Mouse (Mus musculus) gastrocnemius, postnatal 10 days (tissue): ENCODE data around the gene Eif4a3. TPM values are rescaled to one million over a fixed set of nuclear protein-coding genes. Genes with fewer than 3 reads are reported as not detected.

Experiments used
- DNase-seq: peaks from one replicate; pipeline ENCODE4 v3.0.0; 2021; ENCODE audit warnings: mixed read lengths
- long read RNA-seq, 2 experiments: library from polyadenylated mRNA; stranded (forward); transcript quantifications; one replicate each; pipeline ENCODE4 v2.0.0; 2021
- total RNA-seq, 2 experiments: library from RNA; stranded (reverse); gene quantifications; 2 replicates each; pipeline ENCODE4 v1.2.3; 2021

The Eif4a3 gene
- total RNA-seq, result 10 to 100 TPM; 74.3 to 75.4 TPM
- long read RNA-seq, experiment 1, transcript Eif4a3-201 (12 exons, 1,509 nt), result major isoform, 134 of 145 reads
- long read RNA-seq, experiment 1, partial matches to known transcripts, result 5 of 145 reads
- long read RNA-seq, experiment 1, other reads (novel, unspliced or antisense), result 6 of 145 reads
- long read RNA-seq, experiment 2, transcript Eif4a3-201 (12 exons, 1,509 nt), result major isoform, 111 of 123 reads
- long read RNA-seq, experiment 2, partial matches to known transcripts, result 9 of 123 reads
- long read RNA-seq, experiment 2, other reads (novel, unspliced or antisense), result 3 of 123 reads

GRCm38 (mm10) chr11:119299391-119300245, at the start of gene Eif4a3:
Gene Eif4a3 (minus strand): TSS chr11:119300089.
- DNase-seq, result peak; percentile 99

GRCm38 (mm10) chr11:119347125-119347524, 47.2 kb upstream of the Eif4a3 start:
- no peak for DNase-seq

- no peak for DNase-seq
Measured at GRCm38 (mm10) chr11:119344865-119345264, 45.0 kb upstream of the Eif4a3 start.

- DNase-seq, result no peak
Measured at GRCm38 (mm10) chr11:119344178-119344577, 44.3 kb upstream of the Eif4a3 start.

- DNase-seq, result peak; percentile 67
Measured at GRCm38 (mm10) chr11:119339637-119340036, 39.7 kb upstream of the Eif4a3 start.

GRCm38 (mm10) chr11:119339179-119339578, 39.3 kb upstream of the Eif4a3 start:
- DNase-seq, result no peak

- no peak for DNase-seq
Measured at GRCm38 (mm10) chr11:119338271-119339059, 38.6 kb upstream of the Eif4a3 start.

GRCm38 (mm10) chr11:119331970-119332369, 32.1 kb upstream of the Eif4a3 start:
- no peak for DNase-seq

- no peak for DNase-seq
Measured at GRCm38 (mm10) chr11:119330592-119330991, 30.7 kb upstream of the Eif4a3 start.

GRCm38 (mm10) chr11:119325068-119325467, 25.2 kb upstream of the Eif4a3 start:
- no peak for DNase-seq

GRCm38 (mm10) chr11:119322521-119322920, 22.6 kb upstream of the Eif4a3 start:
- no peak for DNase-seq

GRCm38 (mm10) chr11:119316720-119317119, 16.8 kb upstream of the Eif4a3 start:
- no peak for DNase-seq

- DNase-seq, result no peak
Measured at GRCm38 (mm10) chr11:119314252-119314936, 14.5 kb upstream of the Eif4a3 start.

GRCm38 (mm10) chr11:119310621-119311020, 10.7 kb upstream of the Eif4a3 start:
- DNase-seq, result no peak

- DNase-seq, result no peak
Measured at GRCm38 (mm10) chr11:119307916-119308315, 8.0 kb upstream of the Eif4a3 start.

- DNase-seq, result no peak
Measured at GRCm38 (mm10) chr11:119307658-119307867, 7.7 kb upstream of the Eif4a3 start, which contains the start of gene Card14. Gene Card14 (plus strand): TSS chr11:119307768.

- no peak for DNase-seq
Measured at GRCm38 (mm10) chr11:119306762-119307657, 7.1 kb upstream of the Eif4a3 start.

- DNase-seq, result peak; percentile 41
Measured at GRCm38 (mm10) chr11:119304904-119305712, 5.2 kb upstream of the Eif4a3 start.

GRCm38 (mm10) chr11:119300986-119301385, 1.1 kb upstream of the Eif4a3 start:
- no peak for DNase-seq

- no peak for DNase-seq
Measured at GRCm38 (mm10) chr11:119300246-119300935, 502 bp upstream of the Eif4a3 start.
